Mouse (Mus musculus): Measurements from ENCODE around the gene Tmem30a.

GRCm38 (mm10) chr9:79762519-79762918 lies 30.8 kb downstream of the Tmem30a start:
- TF ChIP-seq CTCF (IDR thresholded peaks at IDR 0.05; ENCODE audit: low read depth) = no peak
- no peak for TF ChIP-seq EP300 (optimal IDR thresholded peaks at IDR 0.05)

Measured in stomach, postnatal 0 days (tissue).